Mouse (Mus musculus) heart, postnatal 14 days (tissue): Measurements from ENCODE around the gene Cox11. TPM values are rescaled to one million over a fixed set of nuclear protein-coding genes. Genes with fewer than 3 reads are reported as not detected.

Experiments used
- DNase-seq, 2 experiments: peaks; one replicate each; pipeline ENCODE4 v3.0.0; 2021 to 2022
- intact Hi-C: fragments of 180-260 bp; cut with DNase I; formaldehyde crosslinking; loops from one replicate; pipeline ENCODE4 v1.15.1; 2025
- total RNA-seq, 2 experiments: library from RNA; stranded (reverse); gene quantifications; 2 replicates each; pipeline ENCODE4 v1.2.3; 2021

The Cox11 gene
- total RNA-seq, 2 experiments from 2014 or later, result 23.1 to 25.0 TPM

DNA sequence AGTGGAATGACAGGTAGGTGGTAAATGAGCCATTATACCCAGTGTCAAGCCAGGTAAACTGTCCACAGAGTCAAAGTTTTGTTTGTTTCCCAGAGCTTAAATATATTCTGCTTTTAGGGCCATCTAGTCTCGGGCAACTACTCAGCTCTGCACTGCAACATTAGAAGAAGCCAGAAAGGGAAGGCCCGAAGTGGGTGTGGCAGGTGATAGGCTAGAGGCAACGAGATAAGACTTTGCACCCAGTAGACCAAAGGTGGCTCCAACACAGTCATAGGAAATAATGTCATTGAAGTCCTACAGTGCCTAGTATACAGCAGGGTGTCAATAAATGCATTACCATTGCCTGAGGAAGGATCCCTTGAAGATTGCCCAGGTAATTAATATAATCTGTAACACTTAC lies 25.1 kb downstream of the Cox11 start:
- intact Hi-C loops, result no loop called here
- no peak for DNase-seq

DNA sequence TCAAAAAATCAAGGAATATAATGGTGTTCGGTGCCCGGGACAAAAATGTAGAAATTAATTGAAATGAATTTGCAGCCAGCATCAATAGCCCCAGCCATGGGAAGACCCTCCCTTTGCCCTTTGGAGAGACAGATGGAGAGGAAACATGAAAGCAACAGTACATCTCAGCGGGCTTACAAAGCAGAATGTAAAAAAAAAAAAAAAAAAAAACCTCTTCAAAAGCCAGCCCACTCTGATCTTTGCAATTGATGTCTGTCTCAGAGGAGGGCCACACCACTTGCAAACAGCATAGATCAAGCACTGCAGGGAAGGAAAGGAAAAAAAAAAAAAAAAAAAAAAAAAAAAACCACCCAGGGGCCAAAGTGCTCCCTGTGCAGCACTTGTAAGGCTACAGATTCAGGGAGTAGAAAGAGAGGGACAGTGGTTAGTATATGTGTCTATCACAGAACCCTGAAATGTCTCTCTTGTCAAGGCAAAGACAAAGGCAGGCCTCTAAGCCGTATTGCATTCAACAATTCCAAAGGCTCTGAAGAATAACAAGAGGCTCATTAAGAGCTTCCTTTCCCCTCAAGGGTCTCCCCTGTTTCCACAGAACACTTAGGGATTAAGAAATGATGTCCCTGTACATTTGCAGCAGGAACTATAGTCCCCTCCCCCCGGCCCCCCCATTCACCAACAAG lies 25.8 kb downstream of the Cox11 start:
- DNase-seq, result no peak
- intact Hi-C loops, result no loop called here

DNA sequence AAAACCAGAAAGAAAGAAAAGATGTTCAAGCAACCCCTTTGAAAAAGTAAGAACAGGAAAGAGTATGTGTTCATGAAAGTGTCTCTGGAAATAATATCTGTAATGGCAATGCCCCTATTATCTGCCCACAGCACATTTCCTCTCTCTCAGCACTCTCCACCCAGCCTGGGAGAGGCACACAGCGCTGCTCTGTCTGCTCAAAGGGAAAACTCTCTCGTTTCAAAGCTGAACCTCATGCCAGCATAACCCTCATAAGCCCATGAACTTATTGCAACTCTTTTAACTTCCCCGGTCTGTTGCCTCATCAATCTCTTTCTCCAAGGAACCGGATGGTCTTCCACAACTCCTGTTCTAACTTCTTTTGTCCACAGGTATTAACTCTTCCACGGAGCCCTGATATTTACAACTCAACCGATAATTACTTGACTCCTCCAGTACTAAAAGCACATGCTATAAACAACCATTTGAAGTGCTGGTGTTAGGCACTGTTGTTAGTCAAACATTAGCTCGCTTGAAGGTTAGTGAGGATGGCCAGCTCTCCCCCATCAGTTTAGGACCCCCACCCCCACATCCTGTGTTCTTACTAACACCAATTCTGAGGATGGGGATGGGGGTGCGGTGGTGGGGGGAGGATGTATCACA lies 26.5 kb downstream of the Cox11 start:
- intact Hi-C loops, result no loop called here
- DNase-seq, result no peak

DNA sequence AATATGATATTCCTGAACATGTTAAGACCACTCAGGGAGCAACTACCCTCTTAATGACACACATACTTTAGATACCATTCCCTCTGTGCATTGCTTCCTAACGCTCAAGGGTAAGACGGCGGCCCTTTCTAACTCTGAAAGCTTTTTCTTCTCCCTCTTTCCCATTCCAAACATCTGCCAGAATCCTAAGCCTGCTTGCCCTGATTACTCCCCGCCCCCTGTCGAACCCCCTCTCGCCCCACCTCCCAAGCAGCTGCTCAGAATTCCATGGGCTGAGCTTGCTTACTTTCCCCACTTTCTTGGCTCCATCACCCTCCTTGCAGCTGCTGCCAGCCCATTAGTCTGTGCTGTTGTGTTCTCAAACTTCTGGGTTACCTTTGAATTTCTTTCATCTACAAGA lies 27.2 kb downstream of the Cox11 start:
- intact Hi-C loops, result no loop called here
- DNase-seq, result peak; percentile 15 to 32

DNA sequence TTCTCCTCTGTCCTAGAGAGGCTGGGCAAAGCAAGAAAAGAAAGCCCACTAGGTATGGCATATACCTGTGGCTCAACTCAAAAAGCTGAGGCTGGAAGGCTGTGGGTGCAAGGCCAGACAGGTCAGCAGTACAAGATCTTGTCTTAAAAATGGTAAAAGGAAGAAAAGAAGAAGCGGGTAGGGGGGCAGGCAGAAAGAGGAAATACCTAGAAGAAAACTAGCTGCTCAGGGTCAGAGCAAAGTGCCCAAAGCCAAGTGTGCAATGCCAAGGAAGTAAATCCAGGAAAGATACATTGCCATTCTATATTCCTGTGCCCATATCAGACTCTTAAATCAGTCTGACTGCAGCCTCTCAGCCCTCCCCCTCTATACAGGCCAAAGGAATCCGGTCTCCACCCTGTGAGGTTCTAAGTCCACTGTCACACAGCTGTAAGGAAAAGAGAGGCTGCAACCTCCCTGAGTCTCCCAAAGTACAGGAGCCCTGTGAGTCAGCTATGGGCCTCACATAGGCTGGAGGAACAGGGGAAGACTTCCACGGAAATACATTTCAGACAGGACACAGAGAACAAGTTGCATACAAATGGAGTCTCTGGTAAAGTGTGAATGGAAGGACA lies 28.3 kb downstream of the Cox11 start:
- intact Hi-C loops, result no loop called here
- DNase-seq, result no peak

DNA sequence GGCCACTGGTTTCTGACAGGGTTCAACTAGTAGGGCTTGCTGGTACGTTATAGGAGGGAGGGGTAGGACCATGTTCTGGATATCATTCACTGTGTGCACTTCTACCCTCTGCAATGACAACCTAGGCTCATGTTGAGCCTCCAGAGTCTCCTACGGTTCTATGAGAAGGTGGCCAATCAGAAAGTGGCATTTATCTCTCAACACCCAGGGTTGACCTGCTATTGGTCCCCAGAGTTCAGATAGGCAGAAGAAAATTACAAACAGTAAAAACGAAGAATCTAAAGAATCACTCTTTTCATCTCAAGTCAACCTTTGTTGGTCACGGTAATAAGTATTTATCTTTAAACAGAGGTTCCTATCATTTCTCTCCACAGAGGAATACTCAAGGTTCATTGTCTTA lies 28.9 kb downstream of the Cox11 start:
- intact Hi-C loops, result no loop called here
- no peak for DNase-seq

DNA sequence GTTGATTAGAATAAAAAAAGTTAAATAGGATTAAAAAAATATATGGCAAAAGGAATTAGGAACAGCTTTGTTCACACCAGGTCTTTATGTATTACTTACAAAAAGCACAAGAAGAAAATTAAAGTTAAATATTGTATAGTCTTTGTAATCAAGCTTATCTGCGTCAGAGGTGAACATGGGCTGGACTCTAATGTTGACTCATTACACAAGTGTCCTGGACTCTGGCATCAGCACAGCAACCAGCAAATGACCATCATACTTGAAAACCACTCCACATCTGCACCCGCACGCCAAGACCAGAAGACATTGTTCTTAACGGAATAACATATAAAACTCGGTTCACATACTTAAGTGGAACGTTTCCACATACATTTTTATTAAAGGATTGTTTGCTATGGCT lies 29.4 kb downstream of the Cox11 start:
- intact Hi-C loops, result no loop called here
- DNase-seq, result no peak

DNA sequence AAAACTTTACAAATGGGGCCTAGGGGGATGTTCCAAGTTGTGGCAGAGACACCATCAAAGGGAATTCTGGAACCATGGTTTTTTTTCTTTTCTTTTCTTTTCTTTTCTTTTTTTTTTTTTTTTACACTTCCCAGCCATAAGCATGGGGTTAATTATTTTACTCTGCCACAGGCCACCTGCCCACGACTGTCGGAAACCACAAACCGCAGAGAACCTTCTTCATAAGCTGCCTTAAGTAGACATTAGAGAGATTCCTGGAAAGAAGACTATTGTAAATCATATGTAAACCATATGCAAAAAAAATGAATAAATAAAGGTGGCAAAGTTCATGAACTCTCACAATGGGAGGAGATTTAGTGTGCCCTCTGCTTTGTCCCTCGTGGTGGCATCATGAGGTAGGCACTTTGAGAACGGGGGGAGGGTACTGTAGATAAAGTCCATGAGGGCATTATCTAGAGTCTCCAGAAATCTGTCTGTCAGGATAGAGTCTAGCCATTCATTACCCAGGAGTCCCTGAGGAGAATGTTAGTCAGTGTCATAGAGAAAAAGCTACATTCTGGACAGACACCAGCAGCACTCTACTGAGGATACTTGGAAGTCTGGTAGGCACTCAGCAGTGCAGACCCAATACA lies 37.6 kb downstream of the Cox11 start:
- intact Hi-C loops, result no loop called here
- DNase-seq, result no peak

DNA sequence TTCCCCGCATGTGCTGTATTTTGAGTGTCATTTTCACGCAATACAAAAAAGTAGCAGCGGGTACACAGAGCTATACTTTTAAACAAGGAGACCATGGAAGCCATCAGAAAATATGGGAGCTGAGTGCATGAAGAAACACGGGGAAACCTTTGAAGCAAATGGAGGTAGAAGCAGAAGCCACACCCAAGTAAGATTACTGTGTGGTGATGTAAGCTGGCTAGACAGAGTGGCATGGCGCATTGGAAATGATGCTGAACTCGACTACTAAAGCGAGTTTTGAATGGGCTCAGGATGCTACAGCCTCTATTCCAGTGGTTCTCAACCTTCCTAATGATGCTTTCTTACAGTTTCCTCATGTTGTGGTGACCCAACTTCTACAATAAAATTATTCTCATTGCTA lies 39.1 kb downstream of the Cox11 start:
- DNase-seq, result no peak
- intact Hi-C loops, result no loop called here

DNA sequence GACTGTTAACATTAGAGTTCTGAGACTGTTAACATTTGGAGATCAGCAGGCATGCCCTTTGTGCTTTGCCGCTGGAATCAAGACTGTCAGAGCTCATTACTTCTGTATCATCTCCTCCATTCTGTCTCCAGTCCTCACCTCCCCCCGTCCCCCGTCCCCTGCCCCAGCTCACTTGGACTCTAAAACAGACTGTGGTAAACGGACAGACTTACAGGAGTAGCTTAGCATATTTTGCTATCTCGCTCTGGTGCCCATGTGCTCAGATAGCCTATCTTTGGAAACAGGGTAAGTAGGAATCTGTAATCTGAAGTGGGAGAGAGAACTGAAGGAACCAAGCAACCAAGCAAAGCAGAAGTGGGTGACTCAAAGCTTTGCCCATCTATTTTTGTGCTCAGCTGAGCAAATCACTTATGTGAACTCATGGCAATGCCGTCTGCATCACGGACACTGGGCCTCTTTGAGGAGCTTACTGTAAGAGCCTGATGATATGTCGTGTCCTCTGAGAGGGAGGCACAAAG lies 39.9 kb downstream of the Cox11 start:
- intact Hi-C loops, result no loop called here
- DNase-seq, result no peak

DNA sequence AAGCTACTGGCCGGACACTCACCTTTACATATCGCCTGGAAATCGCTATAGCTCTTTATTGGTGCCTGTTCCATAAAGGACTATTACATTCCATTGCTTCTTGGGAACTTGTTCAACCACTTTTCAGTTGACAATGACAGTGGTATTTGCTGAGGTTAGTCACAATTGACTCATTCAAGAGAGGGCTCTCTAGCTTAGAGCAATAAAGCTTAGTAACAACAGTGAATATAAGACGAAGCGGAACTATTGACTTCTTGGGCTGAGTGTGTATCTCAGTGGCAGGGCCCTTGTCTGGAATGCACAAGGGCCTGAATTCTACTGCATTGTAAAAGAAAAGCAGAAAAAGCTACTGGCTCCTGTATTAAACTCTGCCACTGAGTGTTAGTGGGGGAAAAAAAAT lies 40.6 kb downstream of the Cox11 start:
- intact Hi-C loops, result no loop called here
- DNase-seq, result no peak

DNA sequence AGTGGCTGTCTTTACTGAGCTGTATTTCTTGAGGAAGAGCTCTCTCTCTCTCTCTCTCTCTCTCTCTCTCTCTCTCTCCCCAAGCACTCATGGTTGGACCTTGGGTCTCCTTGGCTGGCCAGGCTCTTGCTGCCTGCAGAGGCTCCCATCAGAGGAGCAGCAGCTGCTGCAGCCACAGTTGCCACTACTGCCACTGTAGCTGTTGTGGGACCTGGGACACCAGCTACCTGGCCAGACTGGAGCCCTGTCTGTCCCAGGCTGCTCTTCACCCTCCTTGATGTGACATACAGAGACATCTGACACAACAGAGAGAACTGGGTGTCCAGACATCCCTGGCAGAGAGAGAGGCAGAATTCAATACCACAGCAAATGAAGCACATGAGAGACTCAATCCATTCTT lies 43.2 kb downstream of the Cox11 start:
- intact Hi-C loops, result no loop called here
- DNase-seq, result no peak

DNA sequence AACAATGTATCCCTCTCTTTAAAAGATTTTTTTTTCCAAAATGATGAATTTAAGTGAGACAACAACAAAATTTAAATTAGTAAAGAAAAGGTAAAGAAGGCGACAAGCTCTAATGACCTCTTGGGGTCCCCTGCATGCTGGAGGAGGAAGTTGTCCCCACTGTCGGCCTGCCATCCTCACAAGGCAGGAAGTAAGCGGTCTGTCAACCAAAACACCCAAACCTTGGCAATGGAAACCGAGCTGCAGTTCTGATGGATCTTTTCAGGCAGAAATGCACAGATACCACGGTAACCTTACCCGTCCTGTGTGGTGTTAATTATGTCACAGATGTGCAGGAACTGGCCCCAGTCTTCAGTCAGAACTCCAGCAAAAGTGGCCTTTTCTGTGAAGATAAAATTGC lies 46.8 kb downstream of the Cox11 start:
- intact Hi-C loops, result no loop called here
- DNase-seq, result no peak

DNA sequence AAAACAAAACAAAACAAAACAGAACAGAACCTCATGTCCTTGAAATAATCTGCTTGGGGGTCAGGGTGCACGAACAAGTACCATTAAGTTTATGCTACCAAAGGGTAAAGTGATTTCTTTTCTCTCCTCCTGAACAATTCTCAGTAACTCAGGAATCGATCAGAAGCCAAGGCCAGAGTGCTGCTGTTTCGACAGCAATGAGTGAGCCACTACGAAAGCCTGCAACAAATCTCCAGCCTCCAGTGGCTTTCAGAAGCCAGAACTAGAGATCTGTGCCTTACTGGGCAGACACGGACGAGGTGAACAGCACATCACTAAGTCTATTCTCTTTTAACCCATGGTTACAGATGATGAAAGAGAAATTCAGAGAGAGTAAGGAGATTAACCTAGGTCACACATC lies 47.2 kb downstream of the Cox11 start:
- intact Hi-C loops, result no loop called here
- no peak for DNase-seq

DNA sequence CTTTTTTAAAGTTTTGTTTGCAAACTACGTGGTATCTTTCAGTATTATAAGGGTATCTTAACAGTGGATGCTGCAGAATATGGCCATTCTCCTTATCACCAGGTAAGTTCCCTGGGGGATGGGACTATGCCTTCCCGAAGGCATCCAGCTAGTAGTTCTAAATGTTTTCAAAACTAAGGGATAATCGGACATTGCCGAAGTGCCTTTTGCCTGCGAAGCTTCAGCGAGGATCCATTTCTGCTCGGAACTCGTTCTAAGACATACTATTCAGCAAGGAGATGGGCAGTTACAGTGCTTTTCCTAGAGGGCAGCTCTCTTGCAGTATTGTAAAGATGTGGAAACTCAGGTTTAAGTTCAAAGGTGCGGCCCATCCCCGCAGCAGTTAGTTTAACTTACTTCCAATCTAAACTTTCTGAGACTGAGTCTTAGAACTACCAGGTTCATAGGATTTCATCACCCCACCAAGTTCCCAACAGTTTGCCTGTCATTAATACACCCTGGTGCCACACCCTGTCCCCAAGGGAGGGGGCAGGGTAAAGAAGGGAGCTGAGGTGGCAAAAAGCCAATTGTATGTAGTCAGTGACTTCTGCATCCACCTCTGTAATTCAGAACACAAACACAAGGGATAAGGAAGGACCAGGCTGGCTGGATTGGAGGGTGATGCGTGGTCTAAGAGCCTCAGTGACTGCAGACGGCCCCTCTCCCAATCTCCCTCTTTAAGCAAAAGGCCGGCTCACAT lies 48.5 kb downstream of the Cox11 start:
- intact Hi-C loops, result no loop called here
- no peak for DNase-seq

DNA sequence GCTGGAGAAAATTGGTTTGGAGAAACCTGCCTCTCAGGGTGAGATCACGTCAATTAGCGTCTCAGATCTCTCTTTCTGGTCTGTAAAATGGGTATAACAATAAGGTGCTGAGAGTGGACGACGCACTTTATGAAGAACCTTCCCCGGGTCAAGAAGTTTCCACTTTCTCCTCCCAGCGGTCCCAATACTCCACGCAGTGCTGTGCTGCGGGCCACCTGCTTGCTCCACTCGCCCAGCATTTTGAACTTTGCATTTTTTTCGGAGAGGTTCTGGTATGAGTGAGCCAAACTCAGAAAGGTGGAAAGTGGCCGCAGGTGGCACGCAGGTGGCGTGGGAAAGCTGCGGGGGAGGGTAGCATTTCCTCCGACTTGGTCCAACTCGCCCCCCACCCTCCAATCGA lies 49.1 kb downstream of the Cox11 start:
- DNase-seq, result no peak
- intact Hi-C loops, result no loop called here

DNA sequence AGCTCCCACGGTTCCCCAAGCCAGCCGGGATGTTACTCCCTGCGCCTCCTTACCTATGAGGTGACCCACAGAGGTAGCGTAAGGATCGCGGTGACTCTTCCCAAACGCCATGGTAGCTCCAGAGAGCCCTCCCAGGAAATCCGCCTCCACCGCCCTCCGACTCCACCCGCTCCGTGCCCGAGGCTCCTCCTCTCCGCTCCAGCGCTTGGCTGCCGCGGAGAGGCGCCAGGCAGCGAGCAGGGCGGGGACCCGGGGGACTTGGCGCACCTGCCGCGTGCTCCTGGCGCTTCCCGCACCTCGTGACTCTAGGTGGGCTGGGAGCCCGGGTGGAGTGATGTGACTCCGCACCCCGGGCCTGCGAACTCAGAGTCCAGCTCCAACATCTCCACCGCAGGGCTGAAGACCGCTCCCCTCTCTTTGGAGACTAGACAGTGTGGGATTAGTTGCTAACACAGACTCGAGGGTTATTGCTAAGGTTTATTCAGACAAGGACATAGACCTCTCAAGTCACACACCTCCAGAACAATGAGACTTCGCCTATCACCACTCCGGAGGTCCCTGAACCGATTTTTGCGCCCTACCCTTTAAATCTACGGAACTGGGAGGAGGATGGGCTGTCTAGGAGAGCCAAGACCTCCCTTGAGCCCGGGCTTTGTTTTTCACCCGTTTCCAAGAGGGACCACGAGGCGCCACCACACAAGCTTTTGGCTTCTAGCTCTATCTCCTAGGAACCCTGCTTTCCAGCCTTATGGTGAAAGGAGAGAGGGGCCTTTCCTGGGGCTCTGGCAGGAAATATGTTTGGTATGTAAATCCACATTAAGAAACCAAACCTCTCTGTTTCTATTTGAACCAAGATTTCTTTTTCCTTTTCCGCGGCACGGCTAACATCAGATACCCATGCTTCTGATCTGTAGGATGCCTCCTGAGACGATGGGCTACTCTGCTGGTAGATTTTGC lies 49.8 kb downstream of the Cox11 start, which contains the start of gene Tom1l1:
Gene Tom1l1, minus strand, starts transcription at position 907 of the 957 bp plus-strand sequence.
- intact Hi-C loops, result no loop called here
- peak; percentile 75 to 78 for DNase-seq

DNA sequence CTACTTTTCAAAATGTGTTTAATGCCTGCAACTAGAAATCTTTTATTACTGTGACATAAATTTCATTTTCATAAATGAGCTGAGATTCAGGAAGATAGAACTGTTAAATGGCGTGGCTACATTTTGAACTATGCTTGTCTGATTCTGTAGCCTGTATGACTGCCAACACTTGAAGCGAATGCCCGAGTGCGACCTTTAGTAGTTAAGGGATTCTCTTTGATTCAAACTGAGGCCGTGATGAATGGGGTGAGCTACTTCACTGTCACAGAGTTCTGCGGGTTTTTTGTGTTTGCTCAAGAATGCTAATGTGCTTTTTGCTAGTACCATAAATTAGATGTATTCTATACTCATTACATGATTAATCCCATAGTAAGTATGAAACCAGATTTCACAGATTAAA lies 52.4 kb downstream of the Cox11 start:
- no peak for DNase-seq
- intact Hi-C loops, result no loop called here

DNA sequence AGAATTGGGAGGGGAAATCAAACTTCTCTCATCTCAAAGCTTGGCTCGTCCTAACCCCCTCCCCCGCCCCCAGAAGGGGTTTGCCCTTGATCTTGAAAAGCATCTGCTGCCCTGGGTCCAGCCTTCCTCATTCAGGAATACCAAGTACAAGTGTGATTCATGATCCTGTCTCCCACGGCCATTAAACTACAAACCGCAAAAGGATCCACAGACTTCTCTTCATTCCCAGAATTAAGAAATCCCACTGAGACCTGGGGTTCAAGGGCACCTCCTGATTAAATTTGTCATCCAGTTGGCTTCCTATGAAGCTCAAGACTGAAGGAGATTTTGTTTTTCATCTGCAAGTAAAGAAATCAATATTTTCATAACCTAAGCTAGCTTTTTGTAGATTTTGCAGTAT lies 56.2 kb downstream of the Cox11 start:
- no peak for DNase-seq
- intact Hi-C loops, result no loop called here
